Mouse (Mus musculus): Measurements from ENCODE around the gene Tmem139. TPM values are rescaled to one million over a fixed set of nuclear protein-coding genes. Genes with fewer than 3 reads are reported as not detected.

Gene Tmem139
- polyA plus RNA-seq, 2 experiments, result 0.02 TPM; not detected in 1

DNA sequence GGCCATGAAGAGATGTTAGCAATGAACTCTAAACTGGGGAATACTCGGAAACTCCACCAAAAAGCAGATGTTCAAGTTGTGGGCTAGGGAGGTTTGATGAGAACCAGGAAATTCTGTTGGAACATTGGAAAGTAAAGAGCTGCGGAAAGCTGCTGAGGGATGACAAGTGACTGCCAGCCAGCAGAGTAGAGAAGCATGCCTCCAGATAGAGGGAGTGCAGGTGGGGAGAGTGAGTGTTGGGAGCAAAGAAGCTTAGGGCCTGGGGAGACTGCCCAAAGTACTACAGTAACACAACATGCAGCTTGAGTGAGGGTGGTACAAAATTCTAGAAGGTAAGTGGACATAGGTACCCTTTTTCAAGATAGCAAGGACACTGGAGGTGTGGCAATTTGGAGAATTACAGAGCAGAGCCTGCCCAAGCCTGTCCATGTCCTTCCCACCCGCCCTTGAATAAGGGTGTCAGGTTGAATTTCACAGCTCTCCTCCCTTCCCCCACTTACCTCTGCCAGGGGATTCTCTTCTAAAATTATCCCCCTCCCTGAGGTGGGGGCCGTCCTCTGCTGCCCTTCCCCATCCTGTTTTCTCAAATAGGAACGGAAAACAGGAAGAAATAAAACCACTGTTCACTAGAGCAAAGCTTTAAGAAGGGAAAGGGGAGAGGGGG lies 21.2 kb downstream of the Tmem139 start:
- DNase-seq (ENCODE audit: low read depth in 3 of 3, low spot score in 3 of 3) (no peak), ATAC-seq (ENCODE audit: insufficient read depth) (no peak)
- Histone ChIP-seq H3K27me3 (ENCODE audit: control insufficient read depth, insufficient read depth, low read length) (no peaks in the 10 kb centered on the region), H3K4me1 (replicated peaks; ENCODE audit: control insufficient read depth in 2 of 2, insufficient read depth in 2 of 2, low read length in 1 of 2) (no peaks in the 10 kb centered on the region), H3K4me2 (ENCODE audit: low read depth) (no peak overlapping the region), H3K36me3 (replicated peaks; ENCODE audit: control insufficient read depth, insufficient read depth, low read depth) (peaks cover 42% of the 10 kb centered on the region), H3K9me3 (ENCODE audit: control insufficient read depth, low read length) (no peaks in the 10 kb centered on the region), H3K9ac (replicated peaks) (no peak overlapping the region), H3K4me3 (ENCODE audit: insufficient read depth in 1 of 2, low read depth in 2 of 2, low read length in 2 of 2) (no peak overlapping the region), H3K27ac (no peak overlapping the region)
- TF ChIP-seq CTCF (IDR thresholded peaks at IDR 0.05; ENCODE audit: low read depth) (no peak), EP300 (IDR thresholded peaks at IDR 0.05; ENCODE audit: low read depth) (no peak)
- 54% methylated on average over 5 of the region's 5 CpGs for WGBS (ENCODE audit: insufficient replicate concordance)

DNA sequence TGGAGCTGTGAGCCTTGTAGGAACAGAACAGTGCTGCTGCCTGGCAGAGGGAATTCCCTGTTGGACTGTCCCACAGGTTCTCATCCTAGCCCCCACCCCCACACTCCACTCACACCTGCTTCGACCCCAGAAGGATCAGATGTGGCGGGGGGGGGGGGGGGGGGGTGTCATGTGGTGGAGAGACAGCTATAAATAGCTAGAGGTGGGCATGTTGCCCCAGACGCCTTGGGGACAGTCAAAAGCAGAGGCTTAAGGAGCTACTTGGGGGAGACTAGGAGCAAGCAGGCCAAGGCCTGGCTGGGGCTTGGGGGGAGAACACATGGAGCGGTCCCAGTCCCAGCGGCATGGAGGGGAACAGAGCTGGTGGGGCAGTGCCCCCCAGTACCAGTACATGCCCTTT lies 24.7 kb downstream of the Tmem139 start, which contains the start of gene Clcn1:
Gene Clcn1, plus strand, starts transcription at position 238 of the 400 bp plus-strand sequence.
- H3K4me2 ChIP-seq (ENCODE audit: low read depth), result no peak within 1 kb of the TSS
- H3K9ac ChIP-seq (replicated peaks), result no peak within 1 kb of the TSS
- no peaks in the 10 kb centered on the region for H3K4me1 ChIP-seq (replicated peaks; ENCODE audit: control insufficient read depth in 2 of 2, insufficient read depth in 2 of 2, low read length in 1 of 2)
- H3K9me3 ChIP-seq (ENCODE audit: control insufficient read depth, low read length), result no peaks in the 10 kb centered on the region
- ATAC-seq (ENCODE audit: insufficient read depth), result no peak
- H3K27ac ChIP-seq, result no peak within 1 kb of the TSS
- 69% methylated on average over 4 of the region's 5 CpGs for WGBS (ENCODE audit: insufficient replicate concordance)
- no peaks in the 10 kb centered on the region for H3K27me3 ChIP-seq (ENCODE audit: control insufficient read depth, insufficient read depth, low read length)
- TF ChIP-seq EP300 (IDR thresholded peaks at IDR 0.05; ENCODE audit: low read depth), result no peak
- TF ChIP-seq CTCF (IDR thresholded peaks at IDR 0.05; ENCODE audit: low read depth), result no peak
- DNase-seq (ENCODE audit: low read depth in 3 of 3, low spot score in 3 of 3), result no peak
- H3K4me3 ChIP-seq (ENCODE audit: insufficient read depth in 1 of 2, low read depth in 2 of 2, low read length in 2 of 2), result no peak within 1 kb of the TSS
- peaks cover 10% of the 10 kb centered on the region for H3K36me3 ChIP-seq (replicated peaks; ENCODE audit: control insufficient read depth, insufficient read depth, low read depth)

DNA sequence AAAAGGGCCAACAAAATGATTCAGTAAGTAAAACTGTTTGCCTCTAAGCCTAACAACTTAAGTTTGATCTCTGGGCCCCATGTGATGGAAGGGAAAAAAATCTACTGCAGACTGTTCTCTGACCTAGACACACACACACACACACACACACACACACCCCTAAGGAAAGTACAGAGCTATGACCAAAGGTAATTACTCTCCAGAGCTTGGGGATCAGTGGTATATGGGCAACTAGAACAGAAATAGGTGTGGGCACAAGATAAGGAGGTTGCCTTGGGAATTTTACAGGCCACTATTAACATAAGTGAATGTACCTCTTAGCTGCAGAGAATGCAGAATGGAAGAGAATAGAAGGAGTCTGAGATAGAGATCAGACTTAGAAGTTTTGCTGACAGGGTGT lies 25.8 kb downstream of the Tmem139 start:
- Histone ChIP-seq H3K9ac (replicated peaks) (no peak overlapping the region), H3K4me3 (ENCODE audit: insufficient read depth in 1 of 2, low read depth in 2 of 2, low read length in 2 of 2) (no peak overlapping the region), H3K36me3 (replicated peaks; ENCODE audit: control insufficient read depth, insufficient read depth, low read depth) (no peaks in the 10 kb centered on the region; the same call in 1 of the 2 replicates), H3K27ac (no peak overlapping the region), H3K4me2 (ENCODE audit: low read depth) (no peak overlapping the region), H3K4me1 (replicated peaks; ENCODE audit: control insufficient read depth in 2 of 2, insufficient read depth in 2 of 2, low read length in 1 of 2) (no peaks in the 10 kb centered on the region), H3K9me3 (ENCODE audit: control insufficient read depth, low read length) (no peaks in the 10 kb centered on the region), H3K27me3 (ENCODE audit: control insufficient read depth, insufficient read depth, low read length) (no peaks in the 10 kb centered on the region)
- ATAC-seq (ENCODE audit: insufficient read depth) (no peak), DNase-seq (ENCODE audit: low read depth in 3 of 3, low spot score in 3 of 3) (no peak)
- no peak for TF ChIP-seq CTCF (IDR thresholded peaks at IDR 0.05; ENCODE audit: low read depth)
- no peak for TF ChIP-seq EP300 (IDR thresholded peaks at IDR 0.05; ENCODE audit: low read depth)

DNA sequence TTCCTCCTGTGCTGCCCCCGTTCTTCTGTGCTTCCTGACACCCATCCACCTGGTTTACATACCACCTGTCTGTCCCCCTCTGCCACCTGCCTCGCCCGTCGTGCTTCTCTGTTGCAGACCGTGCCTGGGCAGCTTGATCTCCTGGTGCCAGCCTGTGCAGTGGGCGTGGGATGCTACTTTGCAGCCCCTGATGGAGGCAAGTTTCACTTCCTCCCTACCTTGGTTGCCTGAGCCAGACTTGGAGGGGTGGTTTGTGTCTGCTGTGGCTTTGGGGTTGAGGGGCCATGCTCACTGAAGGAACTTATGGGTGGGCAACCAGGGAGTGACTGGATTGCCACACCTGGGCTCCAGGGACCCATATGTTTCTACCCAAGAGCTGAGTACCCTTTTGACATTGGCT lies 31.6 kb downstream of the Tmem139 start:
- TF ChIP-seq EP300 (IDR thresholded peaks at IDR 0.05; ENCODE audit: low read depth) (no peak), CTCF (IDR thresholded peaks at IDR 0.05; ENCODE audit: low read depth) (no peak)
- no peaks in the 10 kb centered on the region for H3K9me3 ChIP-seq (ENCODE audit: control insufficient read depth, low read length)
- DNase-seq (ENCODE audit: low read depth in 3 of 3, low spot score in 3 of 3) (no peak), ATAC-seq (ENCODE audit: insufficient read depth) (no peak)
- no peak overlapping the region for H3K4me3 ChIP-seq (ENCODE audit: insufficient read depth in 1 of 2, low read depth in 2 of 2, low read length in 2 of 2)
- H3K4me2 ChIP-seq (ENCODE audit: low read depth), result no peak overlapping the region
- 67% methylated on average over 6 of the region's 6 CpGs for WGBS (ENCODE audit: insufficient replicate concordance)
- H3K9ac ChIP-seq (replicated peaks), result no peak overlapping the region
- no peak overlapping the region for H3K27ac ChIP-seq
- no peaks in the 10 kb centered on the region for H3K27me3 ChIP-seq (ENCODE audit: control insufficient read depth, insufficient read depth, low read length)
- no peaks in the 10 kb centered on the region for H3K36me3 ChIP-seq (replicated peaks; ENCODE audit: control insufficient read depth, insufficient read depth, low read depth)
- no peaks in the 10 kb centered on the region for H3K4me1 ChIP-seq (replicated peaks; ENCODE audit: control insufficient read depth in 2 of 2, insufficient read depth in 2 of 2, low read length in 1 of 2)

DNA sequence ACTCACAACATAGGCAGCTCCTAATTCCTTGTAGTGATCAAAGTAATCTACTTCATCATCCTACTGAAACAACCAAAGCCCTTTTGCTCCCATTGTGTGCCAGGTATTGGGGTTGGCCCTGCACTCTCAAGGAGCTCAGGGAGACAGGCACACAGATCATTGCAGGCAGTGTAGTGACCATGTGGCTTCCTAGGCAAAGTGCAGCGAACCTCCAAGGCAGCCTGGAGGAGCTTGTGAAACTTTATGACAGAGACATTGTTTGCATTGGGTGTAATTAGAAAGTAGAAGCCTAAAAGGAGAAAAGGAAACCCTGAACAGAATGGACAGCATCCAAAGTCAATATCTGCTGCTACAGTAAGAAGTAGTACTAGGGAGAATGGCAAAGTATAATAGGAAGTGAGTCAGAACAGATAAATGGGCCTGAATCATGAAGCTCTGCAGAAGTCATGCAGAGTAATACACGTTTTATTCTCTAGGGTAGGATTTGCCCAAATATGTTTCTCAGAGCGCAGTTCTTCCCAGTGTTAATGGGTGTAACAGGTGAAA lies 33.9 kb downstream of the Tmem139 start:
- H3K36me3 ChIP-seq (replicated peaks; ENCODE audit: control insufficient read depth, insufficient read depth, low read depth), result no peaks in the 10 kb centered on the region
- no peak for ATAC-seq (ENCODE audit: insufficient read depth)
- H3K9ac ChIP-seq (replicated peaks), result no peak overlapping the region
- H3K4me2 ChIP-seq (ENCODE audit: low read depth), result no peak overlapping the region
- H3K4me1 ChIP-seq (replicated peaks; ENCODE audit: control insufficient read depth in 2 of 2, insufficient read depth in 2 of 2, low read length in 1 of 2), result no peaks in the 10 kb centered on the region
- no peak for DNase-seq (ENCODE audit: low read depth in 3 of 3, low spot score in 3 of 3)
- H3K9me3 ChIP-seq (ENCODE audit: control insufficient read depth, low read length), result no peaks in the 10 kb centered on the region
- TF ChIP-seq EP300 (IDR thresholded peaks at IDR 0.05; ENCODE audit: low read depth), result no peak
- TF ChIP-seq CTCF (IDR thresholded peaks at IDR 0.05; ENCODE audit: low read depth), result no peak
- H3K27ac ChIP-seq, result no peak overlapping the region
- no peaks in the 10 kb centered on the region for H3K27me3 ChIP-seq (ENCODE audit: control insufficient read depth, insufficient read depth, low read length)
- no peak overlapping the region for H3K4me3 ChIP-seq (ENCODE audit: insufficient read depth in 1 of 2, low read depth in 2 of 2, low read length in 2 of 2)
- 44% methylated on average over 3 of the region's 3 CpGs for WGBS (ENCODE audit: insufficient replicate concordance)
